Mouse (Mus musculus): ENCODE data around the gene Samd4b.

Samd4b gene

DNA sequence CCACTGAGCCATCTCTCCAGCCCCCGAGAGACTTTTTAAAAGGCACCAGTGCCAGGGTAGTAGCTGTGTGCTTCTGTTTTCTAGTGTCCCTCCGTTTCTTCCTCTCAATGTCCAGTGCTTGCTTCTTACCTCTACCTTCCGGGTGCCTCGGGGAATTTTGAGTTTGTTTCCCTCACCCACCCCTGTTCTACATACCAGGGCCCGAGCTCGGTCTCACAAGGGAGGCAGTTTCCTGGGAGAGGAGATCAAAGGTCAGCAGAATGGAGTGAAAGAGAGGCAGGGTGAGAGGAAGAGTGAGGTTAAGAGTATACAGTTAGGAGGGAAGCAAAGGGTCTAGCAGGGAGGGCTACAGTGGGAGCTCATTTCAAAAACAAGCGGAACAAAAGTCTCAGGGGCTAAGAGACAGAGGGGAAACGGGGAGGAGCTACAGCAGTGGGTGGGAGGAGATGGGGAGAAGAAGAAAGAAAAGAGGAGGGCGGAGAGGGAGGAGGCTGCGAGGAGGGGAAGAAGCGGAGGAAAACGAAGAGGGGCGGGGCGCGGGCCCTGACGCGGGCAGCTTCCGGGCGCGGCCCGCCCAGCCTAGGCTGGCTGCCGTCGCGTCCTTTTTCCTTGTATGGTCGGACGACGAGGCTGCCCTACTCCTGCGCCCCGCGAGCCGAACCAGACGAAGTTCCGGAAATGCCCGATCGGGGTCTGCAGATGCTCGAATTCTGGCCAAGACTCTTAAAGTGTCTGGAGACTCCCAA lies 222.6 kb downstream of the Samd4b start:
- peak; percentile 88 for DNase-seq

DNA sequence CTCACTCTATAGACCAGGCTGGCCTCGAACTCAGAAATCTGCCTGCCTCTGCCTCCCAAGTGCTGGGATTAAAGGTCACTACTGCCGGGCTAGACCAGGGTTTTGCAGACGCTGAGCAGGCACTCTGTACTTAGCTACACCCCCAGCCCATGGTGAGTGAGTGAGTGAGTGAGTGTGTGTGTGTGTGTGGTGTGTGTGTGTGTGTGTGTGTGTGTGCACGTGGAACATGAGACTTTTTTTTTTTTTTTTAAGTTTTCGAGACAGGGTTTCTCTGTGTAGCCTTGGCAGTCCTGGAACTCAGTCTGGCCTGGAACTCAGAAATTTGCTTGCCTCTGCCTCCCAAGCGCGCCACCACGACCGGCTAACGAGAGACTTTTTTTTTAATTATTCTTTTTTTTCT lies 223.3 kb downstream of the Samd4b start:
- no peak for DNase-seq

DNA sequence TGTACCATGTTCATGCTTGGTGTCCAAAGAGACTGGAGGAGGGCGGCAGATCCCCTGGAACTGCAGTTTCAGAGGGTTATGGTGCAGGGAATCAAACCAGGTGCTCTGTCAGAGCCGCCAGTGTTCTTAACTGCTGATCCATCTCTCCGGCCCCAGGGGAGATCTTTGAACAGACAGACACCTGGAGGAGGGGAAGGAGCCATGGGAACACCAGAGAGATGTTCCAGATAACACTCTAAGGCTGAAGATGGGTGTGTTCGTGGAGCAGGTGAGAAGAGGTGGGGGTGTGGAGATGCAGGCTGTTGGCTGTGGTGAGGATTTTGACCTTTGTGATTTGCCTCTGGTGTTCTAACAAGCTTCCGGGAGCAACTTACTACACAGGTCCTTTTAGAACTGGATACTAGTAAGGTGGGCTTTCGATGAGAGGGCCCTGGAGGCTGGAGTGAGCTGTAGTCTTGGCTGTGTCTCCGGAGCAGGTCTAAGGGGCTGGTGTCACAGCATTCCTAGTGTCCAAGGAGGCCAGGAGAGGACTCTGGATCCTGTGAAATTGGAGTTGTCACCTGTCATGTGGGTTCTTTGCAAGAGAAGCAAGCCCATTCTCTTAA lies 224.0 kb downstream of the Samd4b start:
- no peak for DNase-seq

DNA sequence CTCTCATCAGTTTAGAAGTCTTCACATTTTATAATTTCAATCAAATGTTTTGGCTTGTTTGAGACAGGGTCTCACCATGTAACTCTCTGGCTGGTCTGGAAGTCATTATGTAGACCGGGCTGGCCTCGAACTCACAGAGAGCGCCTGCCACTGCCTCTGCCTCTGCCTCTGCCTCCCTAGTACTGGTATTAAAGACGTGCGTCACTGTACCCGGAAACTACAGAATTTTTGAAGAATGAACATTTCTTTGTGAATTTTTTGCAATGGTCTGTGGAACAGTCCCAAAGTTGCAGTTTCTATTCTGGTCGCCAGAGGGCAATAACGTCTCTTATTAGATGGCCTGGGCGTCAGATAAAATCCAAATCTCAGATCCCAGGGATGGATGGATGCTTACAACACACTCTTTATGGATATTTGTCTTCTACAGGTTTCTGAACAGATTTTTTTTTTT lies 224.8 kb downstream of the Samd4b start:
- DNase-seq = peak; percentile 85

DNA sequence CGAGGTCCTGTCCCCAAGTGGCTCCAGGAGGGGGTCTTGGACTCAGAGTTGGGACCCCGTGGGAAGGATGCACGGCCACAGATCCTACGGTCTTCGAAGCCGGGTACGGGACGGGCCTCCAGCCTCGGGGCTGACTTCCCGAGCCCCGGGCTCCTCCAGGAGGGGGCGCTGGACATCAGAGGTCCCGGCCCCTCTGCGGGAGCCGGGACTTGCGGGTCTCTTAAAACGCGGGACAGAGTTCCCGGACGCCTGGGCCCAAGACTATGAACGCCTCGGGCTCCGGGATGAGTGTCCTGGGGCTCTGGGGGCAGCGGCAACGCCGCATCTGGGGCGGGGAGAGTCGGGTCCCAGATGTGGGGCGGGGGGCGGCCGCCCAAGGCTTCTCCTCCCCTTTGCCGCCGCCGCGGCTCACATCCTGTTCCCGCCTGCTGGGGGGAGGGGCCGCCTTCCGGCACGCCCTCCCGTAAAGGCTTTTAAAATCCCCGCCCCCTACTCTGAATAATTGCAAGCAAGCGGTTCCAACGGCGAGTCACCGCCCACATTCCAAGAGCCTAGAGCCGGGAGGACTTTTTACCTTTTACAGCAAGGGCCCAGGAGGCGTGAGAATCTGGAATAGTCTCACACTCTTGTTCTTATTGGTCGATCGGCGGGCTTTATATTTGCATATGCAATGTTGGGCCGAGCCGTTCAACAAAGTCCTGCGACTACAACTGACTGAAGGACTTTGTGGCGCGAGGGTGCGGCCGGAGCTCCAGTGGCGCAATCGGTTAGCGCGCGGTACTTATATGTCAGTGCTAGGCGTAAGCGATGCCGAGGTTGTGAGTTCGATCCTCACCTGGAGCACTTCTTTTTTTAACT lies 225.5 kb downstream of the Samd4b start, which contains the start of gene Plekhg2:
Gene Plekhg2 (minus strand): TSS at position 349 of the 858 bp plus-strand sequence.
- DNase-seq = peak; percentile 97

DNA sequence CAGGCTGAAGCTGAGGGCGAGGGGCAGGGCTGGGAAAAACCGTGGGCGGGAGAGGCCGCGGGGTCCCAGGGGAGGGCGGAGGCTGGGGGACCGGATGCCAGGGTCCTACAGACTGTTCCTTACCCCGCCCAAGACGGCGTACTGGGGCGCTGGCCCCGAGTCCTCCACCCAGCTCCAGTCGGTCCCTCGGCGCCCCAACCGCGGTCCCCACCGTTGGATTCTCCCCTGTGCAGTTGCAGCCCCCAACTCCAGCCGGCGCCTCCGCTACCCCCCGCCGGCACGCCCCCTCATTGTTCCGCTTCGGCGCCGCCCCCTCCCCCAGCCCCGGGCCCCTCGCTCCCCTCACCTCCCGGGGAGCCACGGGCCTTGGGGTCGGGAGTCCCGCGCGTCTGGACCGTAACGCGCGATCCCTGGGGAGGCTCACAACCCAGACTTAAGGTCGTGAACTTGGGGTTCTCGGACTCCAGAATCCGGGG lies 226.4 kb downstream of the Samd4b start:
- no peak for DNase-seq

DNA sequence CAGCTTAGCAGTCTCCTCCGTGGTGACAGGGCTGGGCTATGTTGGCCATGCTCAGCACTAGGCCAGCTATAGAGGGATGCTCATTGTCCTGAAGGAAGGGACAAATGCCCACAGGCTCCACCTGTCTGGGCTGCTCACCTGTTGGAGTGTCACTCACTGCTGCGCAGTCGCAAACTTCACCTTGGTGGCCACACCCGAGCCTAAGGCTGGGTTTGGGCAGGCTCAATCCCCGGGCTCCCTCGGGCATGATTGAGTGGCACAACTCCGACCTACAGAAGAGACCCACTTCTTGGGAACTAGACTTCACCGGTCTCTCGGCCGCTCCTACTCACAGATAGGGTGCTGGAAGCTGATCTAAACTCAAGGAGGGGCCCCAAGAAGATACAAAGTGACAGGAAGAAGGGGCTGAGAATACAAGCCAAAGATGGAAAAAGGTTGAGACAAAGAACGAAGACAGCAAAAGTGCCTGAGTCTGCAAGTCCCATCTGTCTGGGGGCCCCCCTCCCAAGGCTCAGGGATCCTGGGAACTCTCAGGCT lies 226.9 kb downstream of the Samd4b start:
- no peak for DNase-seq

DNA sequence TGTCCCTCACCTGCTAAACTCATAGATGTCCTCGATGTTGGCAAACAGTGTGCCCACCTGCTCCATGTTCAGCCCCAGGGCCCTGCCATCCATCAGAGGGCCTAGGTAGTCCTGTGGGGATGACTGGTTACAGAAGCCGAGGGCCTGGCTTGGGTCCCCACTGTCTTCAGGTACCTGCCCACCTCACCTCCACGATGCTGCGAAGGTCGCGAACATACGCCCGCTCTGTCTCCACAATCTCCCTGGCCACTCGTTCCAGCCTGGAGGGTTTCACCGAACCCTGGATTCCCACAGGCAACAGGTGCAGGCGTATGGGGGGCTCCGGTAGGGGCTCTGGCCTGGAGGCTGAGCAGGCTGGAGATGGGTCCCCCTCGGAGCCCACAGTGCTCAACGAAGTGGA lies 227.9 kb downstream of the Samd4b start:
- DNase-seq = no peak

GRCm38 (mm10) chr7:28368276-28368920 lies 229.5 kb downstream of the Samd4b start:
- DNase-seq = no peak

DNA sequence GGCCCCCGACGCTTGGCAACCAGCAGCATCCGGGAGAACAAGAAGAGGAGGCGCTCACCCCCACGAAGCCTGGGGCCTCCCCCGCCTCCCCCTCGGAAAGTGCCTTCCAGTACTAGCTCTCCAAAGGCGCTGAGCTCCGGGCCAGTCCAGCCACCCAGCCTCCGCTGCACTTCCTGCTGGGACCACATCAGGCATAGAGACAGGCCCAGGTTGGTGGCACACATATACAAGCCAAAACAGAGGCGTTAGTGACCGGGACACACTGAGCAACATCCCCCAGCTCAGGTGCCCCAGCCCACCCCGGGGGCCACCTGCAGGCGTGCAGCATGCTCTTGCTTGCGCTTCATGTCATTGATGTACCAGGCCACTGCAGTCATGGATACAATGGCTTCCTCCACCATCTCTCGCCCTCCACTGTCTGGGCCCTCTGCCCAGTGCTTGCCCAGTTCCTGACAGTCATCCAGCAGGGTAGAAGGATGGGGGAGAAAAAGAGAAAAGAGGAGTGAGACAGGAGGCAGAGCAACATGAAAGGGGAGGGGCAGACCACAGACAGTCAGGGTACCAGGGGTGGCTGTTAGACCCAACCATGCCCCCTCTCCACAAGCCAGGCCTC lies 230.2 kb downstream of the Samd4b start:
- DNase-seq = no peak

GRCm38 (mm10) chr7:28362441-28363060 lies 235.4 kb downstream of the Samd4b start:
- DNase-seq = no peak

DNA sequence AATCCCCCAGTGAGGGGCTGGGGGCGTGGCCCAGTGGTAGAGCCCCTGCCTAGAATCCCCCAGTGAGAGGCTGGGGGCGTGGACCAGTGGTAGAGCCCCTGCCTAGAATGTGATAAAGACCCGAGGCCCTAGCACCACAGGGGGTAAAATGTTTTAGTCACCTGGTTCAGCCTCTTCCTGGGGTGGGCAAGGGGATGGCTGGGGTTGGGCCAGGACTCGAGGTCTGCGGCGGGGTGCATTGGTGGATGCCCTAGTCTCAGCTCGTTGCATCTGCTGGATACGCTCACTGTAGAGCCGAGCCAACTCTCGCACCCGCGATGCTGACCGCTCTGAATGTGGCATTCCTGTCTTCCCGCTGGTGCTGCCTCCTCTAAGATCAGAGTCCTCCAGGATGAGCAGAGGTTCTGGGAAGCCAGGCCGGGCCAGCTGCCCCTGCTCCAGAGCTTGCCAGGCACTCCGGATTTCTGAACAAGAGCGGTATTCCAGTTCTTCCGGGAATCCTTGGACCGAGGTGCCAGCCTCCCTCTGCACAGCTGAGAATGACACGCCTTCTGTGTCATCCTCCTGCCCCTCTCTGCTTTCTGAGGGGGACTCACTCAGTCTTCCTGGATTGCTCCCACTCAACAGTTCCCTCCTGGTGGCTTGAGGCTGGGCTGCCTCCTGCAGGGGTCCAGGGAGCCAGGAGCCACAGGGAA lies 236.2 kb downstream of the Samd4b start:
- no peak for DNase-seq

- no peak for DNase-seq
Measured at GRCm38 (mm10) chr7:28360291-28360690, 237.7 kb downstream of the Samd4b start.

- DNase-seq = no peak
Measured at GRCm38 (mm10) chr7:28359854-28360253, 238.1 kb downstream of the Samd4b start.

- DNase-seq = no peak
Measured at GRCm38 (mm10) chr7:28358431-28358830, 239.5 kb downstream of the Samd4b start.

- DNase-seq = no peak
Measured at GRCm38 (mm10) chr7:28357984-28358383, 240.0 kb downstream of the Samd4b start.

DNA sequence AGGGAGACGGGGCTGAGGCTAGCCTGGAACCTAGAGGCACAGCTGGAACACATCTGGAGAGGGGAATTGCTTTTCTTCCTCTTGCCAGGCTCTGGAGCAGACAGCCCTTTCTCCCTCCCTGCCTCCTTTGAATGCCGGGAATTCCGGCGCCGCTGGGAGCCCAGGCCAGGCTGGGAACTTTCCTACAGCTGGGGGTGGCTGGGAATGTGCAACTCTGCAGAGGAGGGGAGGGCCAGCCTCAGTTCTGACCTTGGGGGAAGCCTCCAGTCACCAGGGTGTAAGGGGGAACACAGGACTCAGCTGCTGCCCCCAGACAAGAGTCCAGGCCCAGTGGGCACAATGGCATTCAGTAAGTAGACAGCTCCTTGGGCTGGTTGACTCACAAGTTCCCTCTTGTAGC lies 241.0 kb downstream of the Samd4b start:
- no peak for DNase-seq

DNA sequence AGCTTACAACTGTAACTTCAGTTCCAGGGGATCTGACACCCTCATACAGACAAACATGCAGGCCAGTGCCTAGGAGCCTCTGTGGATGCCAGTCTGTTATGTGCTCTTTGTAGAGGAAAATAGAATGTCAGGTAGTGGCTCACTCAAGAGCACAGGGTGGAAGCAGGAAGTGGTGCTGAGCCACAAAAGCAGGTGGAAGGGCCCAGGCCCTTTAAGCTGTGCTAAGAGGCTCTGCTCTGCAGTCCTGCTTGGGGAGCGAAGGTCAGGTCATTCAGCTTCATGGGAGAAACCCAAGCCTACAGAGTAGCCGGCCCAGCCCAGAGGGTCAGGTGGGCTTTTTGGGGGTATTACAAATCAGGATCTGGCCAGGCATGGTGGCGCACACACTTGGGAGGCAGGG lies 242.7 kb downstream of the Samd4b start:
- DNase-seq = no peak

DNA sequence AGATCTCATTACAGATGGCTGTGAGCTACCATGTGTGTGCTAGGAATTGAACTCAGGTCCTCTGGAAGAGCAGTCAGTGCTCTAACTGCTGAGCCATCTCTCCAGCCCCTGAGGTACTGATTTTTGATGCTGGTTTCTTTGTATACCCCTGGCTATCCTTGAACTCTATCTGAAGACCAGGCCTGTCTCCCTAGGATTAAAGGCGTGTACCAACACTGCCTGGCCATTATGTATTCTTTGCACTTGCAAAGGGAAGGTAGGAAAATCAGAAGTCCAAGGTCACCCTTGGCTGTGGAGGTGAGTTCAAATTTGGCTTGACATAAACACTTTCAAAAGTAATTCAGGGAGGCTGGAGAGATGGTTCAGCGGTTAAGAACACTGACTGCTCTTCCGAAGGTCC lies 243.3 kb downstream of the Samd4b start:
- no peak for DNase-seq

DNA sequence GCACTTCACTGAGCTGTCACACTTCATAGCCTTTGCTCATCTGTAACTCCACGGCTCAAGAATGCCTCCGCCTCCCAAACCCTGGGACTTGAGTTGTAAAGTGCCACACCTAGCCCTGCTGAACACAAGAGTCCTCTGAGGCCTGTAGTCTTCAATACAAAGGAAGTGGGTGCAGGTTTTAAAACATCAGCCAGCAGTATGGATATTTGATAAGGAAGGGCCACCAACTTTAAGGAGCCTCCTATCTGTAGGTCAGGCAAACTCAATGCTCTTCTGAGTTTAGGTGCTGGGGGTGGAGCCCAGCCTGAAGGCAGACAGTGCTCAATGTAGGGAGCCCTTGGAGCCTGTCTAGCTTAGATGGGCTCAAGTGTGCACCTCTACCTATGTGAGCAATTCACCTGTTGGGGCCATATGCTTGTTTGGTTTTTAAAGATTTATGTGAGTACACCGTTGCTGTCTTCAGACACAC lies 243.8 kb downstream of the Samd4b start:
- no peak for DNase-seq

DNA sequence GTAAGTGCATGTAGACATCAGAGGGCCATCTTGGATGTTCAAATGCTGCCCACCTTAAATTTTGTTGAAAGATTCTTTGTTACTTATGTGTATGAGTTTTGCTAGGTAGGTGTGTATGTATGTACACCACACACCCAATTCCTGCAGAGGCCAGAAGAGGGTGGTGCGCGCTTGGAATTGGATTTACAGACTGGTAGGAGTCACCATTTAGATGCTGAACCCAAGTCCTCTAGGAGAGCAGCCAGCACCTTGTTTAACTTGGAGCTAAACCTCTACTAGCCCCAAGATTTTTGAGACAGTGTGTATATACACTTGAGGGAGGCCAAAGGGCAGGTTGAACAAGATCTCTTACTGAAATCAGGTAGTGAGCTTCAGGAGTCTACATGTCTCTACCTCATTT lies 244.7 kb downstream of the Samd4b start:
- no peak for DNase-seq

Measured in layer of hippocampus, adult 9-11 months (tissue).